Mouse (Mus musculus) lung, postnatal 4 days (tissue): ENCODE data around the gene Golm1.
"Not testable (repeated sequence)": the region's sequence is repeated elsewhere in the genome, so short reads cannot be mapped to it uniquely, and the experiment has no call there.

Source experiments
- DNase-seq, 2 experiments: peaks; one replicate each; pipeline ENCODE4 v3.0.0; 2021

The Golm1 gene

GRCm38 (mm10) chr13:59642818-59643217 is 32.8 kb downstream of the Golm1 start:
- DNase-seq = no peak

- no peak for DNase-seq
Observed at GRCm38 (mm10) chr13:59640178-59640440, 35.5 kb downstream of the Golm1 start.

- DNase-seq = no peak
Observed at GRCm38 (mm10) chr13:59639368-59640177, 36.0 kb downstream of the Golm1 start.

GRCm38 (mm10) chr13:59637800-59638199 is 37.8 kb downstream of the Golm1 start:
- no peak for DNase-seq

- no peak for DNase-seq
Observed at GRCm38 (mm10) chr13:59634637-59635036, 41.0 kb downstream of the Golm1 start.

- no peak for DNase-seq
Observed at GRCm38 (mm10) chr13:59626739-59627138, 48.9 kb downstream of the Golm1 start.

GRCm38 (mm10) chr13:59624903-59625302 is 50.7 kb downstream of the Golm1 start:
- no peak for DNase-seq

GRCm38 (mm10) chr13:59624389-59624788 is 51.2 kb downstream of the Golm1 start:
- no peak for DNase-seq

- no peak for DNase-seq
Observed at GRCm38 (mm10) chr13:59621643-59622489, 53.7 kb downstream of the Golm1 start.

GRCm38 (mm10) chr13:59618463-59618862 is 57.1 kb downstream of the Golm1 start:
- DNase-seq = no peak

GRCm38 (mm10) chr13:59615554-59615953 is 60.1 kb downstream of the Golm1 start:
- DNase-seq = no peak

GRCm38 (mm10) chr13:59615152-59615551 is 60.5 kb downstream of the Golm1 start:
- no peak for DNase-seq

- DNase-seq = no peak
Observed at GRCm38 (mm10) chr13:59613868-59614267, 61.7 kb downstream of the Golm1 start.

- no peak for DNase-seq
Observed at GRCm38 (mm10) chr13:59610437-59610836, 65.2 kb downstream of the Golm1 start.

- no peak for DNase-seq
Observed at GRCm38 (mm10) chr13:59609885-59610284, 65.7 kb downstream of the Golm1 start.

GRCm38 (mm10) chr13:59605221-59605922 is 70.2 kb downstream of the Golm1 start:
- DNase-seq = no peak

- DNase-seq = no peak
Observed at GRCm38 (mm10) chr13:59604511-59604910, 71.1 kb downstream of the Golm1 start.

- DNase-seq = no peak
Observed at GRCm38 (mm10) chr13:59603096-59603495, 72.5 kb downstream of the Golm1 start.

GRCm38 (mm10) chr13:59592630-59593029 is 83.0 kb downstream of the Golm1 start:
- no peak for DNase-seq

GRCm38 (mm10) chr13:59592058-59592457 is 83.6 kb downstream of the Golm1 start:
- DNase-seq = not testable (repeated sequence)

- no peak for DNase-seq
Observed at GRCm38 (mm10) chr13:59590691-59591090, 84.9 kb downstream of the Golm1 start.

GRCm38 (mm10) chr13:59589672-59590071 is 85.9 kb downstream of the Golm1 start:
- no peak for DNase-seq

GRCm38 (mm10) chr13:59587201-59587600 is 88.4 kb downstream of the Golm1 start:
- DNase-seq = no peak

- DNase-seq = no peak
Observed at GRCm38 (mm10) chr13:59585648-59586005, 90.0 kb downstream of the Golm1 start.
